Mouse (Mus musculus): ENCODE data around the gene Treml1. TPM values are rescaled to one million over a fixed set of nuclear protein-coding genes. Genes with fewer than 3 reads are reported as not detected.

Gene Treml1
- polyA plus RNA-seq, 1 experiment from 2014 or later, result 1.0 TPM

DNA sequence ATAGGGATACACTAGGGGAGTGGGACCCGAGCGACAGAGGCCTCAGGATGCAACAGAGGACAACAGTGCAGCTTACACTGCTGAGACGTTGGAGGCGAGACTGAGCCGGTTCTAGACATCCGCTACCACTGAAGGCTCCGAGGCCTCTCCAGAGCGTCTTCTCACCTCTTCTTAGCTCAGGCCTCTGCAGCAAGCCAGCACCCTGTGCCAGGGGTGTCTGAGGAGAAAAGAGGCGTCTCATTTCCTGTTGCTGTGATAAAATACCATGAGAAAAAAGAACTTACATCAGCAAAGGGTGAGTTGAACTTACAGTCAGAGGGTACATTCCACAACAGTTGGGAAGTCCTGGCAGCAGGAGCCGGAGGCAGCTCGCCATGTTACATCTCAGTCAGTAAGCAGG is 34.1 kb upstream of the Treml1 start:
- ATAC-seq (ENCODE audit: insufficient number of reproducible peaks, insufficient read depth, low FRiP score, low read depth), result no peak
- Histone ChIP-seq H3K9me3 (ENCODE audit: control insufficient read depth, low read length) (no peaks in the 10 kb centered on the region), H3K27me3 (ENCODE audit: control insufficient read depth, insufficient read depth, low read length) (no peaks in the 10 kb centered on the region), H3K27ac (replicated peaks in 1 of 2; ENCODE audit: control insufficient read depth in 1 of 2, insufficient read depth in 1 of 2, low read depth in 2 of 2, low read length in 2 of 2) (no peak overlapping the region), H3K9ac (ENCODE audit: low read length) (no peak overlapping the region), H3K4me2 (ENCODE audit: low read length) (no peak overlapping the region), H3K36me3 (ENCODE audit: control insufficient read depth, insufficient read depth, low read length) (no peaks in the 10 kb centered on the region), H3K4me1 (ENCODE audit: control insufficient read depth in 2 of 2, insufficient read depth in 2 of 2, low read length in 2 of 2) (no peaks in the 10 kb centered on the region), H3K4me3 (ENCODE audit: control insufficient read depth in 1 of 2, insufficient read depth in 1 of 2, low read depth in 1 of 2, low read length in 2 of 2) (no peak overlapping the region)
- 78% methylated on average over 11 of the region's 11 CpGs for WGBS

DNA sequence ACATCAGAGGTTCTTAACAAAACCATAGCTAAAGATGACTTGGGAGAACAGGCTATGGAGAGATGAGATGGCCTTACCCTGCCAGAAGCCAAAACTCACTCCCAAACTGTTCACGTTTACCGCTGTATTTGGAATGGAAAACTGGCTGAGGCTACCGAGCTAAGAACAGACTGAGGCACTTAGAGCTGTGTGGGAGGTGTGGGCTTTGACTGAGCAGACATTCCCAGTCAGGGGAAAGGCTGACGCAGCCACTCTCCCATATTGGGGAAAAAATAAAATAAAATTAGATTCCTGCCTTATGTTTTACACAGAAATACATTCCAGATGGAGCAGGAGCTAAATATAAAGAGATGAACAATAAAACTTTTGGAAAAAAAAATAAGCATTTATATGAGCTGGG is 33.1 kb upstream of the Treml1 start:
- no peak overlapping the region for H3K9ac ChIP-seq (ENCODE audit: low read length)
- H3K4me3 ChIP-seq (ENCODE audit: control insufficient read depth in 1 of 2, insufficient read depth in 1 of 2, low read depth in 1 of 2, low read length in 2 of 2), result no peak overlapping the region
- no peaks in the 10 kb centered on the region for H3K4me1 ChIP-seq (ENCODE audit: control insufficient read depth in 2 of 2, insufficient read depth in 2 of 2, low read length in 2 of 2)
- H3K27me3 ChIP-seq (ENCODE audit: control insufficient read depth, insufficient read depth, low read length), result no peaks in the 10 kb centered on the region
- ATAC-seq (ENCODE audit: insufficient number of reproducible peaks, insufficient read depth, low FRiP score, low read depth), result no peak
- no peak overlapping the region for H3K27ac ChIP-seq (replicated peaks in 1 of 2; ENCODE audit: control insufficient read depth in 1 of 2, insufficient read depth in 1 of 2, low read depth in 2 of 2, low read length in 2 of 2)
- H3K36me3 ChIP-seq (ENCODE audit: control insufficient read depth, insufficient read depth, low read length), result no peaks in the 10 kb centered on the region
- no peak overlapping the region for H3K4me2 ChIP-seq (ENCODE audit: low read length)
- WGBS, result 60% methylated on average over 4 of the region's 4 CpGs
- no peaks in the 10 kb centered on the region for H3K9me3 ChIP-seq (ENCODE audit: control insufficient read depth, low read length)

DNA sequence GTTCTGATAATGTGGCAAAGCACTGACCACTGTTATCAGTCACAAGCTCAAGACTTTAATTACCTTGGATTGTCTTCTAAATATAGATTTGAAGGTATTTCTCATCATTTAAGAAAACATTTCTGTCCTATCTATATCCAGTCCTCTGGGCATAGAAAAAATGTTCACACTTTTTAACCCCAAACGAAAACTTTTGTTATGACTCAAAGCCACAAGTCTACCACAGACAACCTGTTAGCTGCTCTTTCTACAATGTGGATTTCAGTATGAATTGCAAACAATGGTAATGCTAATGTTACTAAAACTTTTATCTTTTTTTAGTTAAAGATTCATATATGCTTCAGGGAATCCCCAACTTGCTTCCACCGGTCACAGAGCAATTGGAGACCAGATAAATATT is 27.2 kb upstream of the Treml1 start:
- H3K9ac ChIP-seq (ENCODE audit: low read length), result no peak overlapping the region
- no peaks in the 10 kb centered on the region for H3K27me3 ChIP-seq (ENCODE audit: control insufficient read depth, insufficient read depth, low read length)
- H3K4me3 ChIP-seq (ENCODE audit: control insufficient read depth in 1 of 2, insufficient read depth in 1 of 2, low read depth in 1 of 2, low read length in 2 of 2), result no peak overlapping the region
- ATAC-seq (ENCODE audit: insufficient number of reproducible peaks, insufficient read depth, low FRiP score, low read depth), result no peak
- H3K27ac ChIP-seq (replicated peaks in 1 of 2; ENCODE audit: control insufficient read depth in 1 of 2, insufficient read depth in 1 of 2, low read depth in 2 of 2, low read length in 2 of 2), result no peak overlapping the region
- 69% methylated on average over 2 of the region's 2 CpGs for WGBS
- no peaks in the 10 kb centered on the region for H3K36me3 ChIP-seq (ENCODE audit: control insufficient read depth, insufficient read depth, low read length)
- no peak overlapping the region for H3K4me2 ChIP-seq (ENCODE audit: low read length)
- no peaks in the 10 kb centered on the region for H3K4me1 ChIP-seq (ENCODE audit: control insufficient read depth in 2 of 2, insufficient read depth in 2 of 2, low read length in 2 of 2)
- no peaks in the 10 kb centered on the region for H3K9me3 ChIP-seq (ENCODE audit: control insufficient read depth, low read length)

DNA sequence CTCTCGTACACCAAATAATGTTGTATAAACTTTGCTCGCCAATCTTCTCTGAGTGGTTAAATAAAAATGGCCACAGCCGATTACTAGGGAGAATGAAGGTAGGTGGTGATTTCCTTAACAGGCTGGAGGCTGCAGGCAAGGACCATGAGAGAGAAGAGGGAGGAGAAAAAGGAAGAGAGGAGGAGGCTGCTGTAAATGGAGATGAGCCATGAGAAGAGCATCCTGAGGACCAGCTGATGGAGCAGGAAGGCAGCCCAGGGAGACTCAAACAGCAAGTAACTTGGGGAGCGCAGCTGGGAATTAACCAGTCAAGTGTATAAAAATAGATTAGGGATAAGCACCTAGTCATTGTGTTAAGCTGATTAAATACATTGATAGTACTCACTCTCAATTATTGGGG is 25.5 kb upstream of the Treml1 start:
- Histone ChIP-seq H3K4me3 (ENCODE audit: control insufficient read depth in 1 of 2, insufficient read depth in 1 of 2, low read depth in 1 of 2, low read length in 2 of 2) (no peak overlapping the region), H3K4me2 (ENCODE audit: low read length) (no peak overlapping the region), H3K27ac (replicated peaks in 1 of 2; ENCODE audit: control insufficient read depth in 1 of 2, insufficient read depth in 1 of 2, low read depth in 2 of 2, low read length in 2 of 2) (no peak overlapping the region), H3K9ac (ENCODE audit: low read length) (no peak overlapping the region), H3K36me3 (ENCODE audit: control insufficient read depth, insufficient read depth, low read length) (no peaks in the 10 kb centered on the region), H3K9me3 (ENCODE audit: control insufficient read depth, low read length) (no peaks in the 10 kb centered on the region), H3K4me1 (ENCODE audit: control insufficient read depth in 2 of 2, insufficient read depth in 2 of 2, low read length in 2 of 2) (no peaks in the 10 kb centered on the region), H3K27me3 (ENCODE audit: control insufficient read depth, insufficient read depth, low read length) (no peaks in the 10 kb centered on the region)
- no peak for ATAC-seq (ENCODE audit: insufficient number of reproducible peaks, insufficient read depth, low FRiP score, low read depth)
- 87% methylated on average over 4 of the region's 4 CpGs for WGBS

DNA sequence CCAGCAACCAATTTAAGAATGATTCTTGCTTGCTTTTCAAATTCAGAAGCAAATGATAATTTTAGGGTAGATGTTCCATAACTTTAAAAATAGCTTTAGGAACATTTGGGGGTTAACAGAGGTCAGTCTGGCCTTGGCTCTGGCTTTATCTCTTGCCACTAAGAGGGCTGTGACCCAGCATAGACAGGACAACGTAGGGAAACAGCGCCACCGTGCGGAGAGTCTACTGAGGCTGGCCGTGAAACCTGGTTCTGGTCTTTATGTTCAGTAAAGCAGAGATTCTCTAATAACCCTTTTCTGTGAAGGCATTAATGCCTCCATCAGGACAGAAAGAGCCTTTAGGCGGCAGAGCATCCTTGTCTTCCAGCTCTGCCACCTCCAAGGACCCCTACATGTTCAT is 22.9 kb upstream of the Treml1 start:
- ATAC-seq (ENCODE audit: insufficient number of reproducible peaks, insufficient read depth, low FRiP score, low read depth), result no peak
- H3K4me1 ChIP-seq (ENCODE audit: control insufficient read depth in 2 of 2, insufficient read depth in 2 of 2, low read length in 2 of 2), result peaks cover 0 to 2% of the 10 kb centered on the region in 2 experiments; a peak in 1 of 4 replicates

DNA sequence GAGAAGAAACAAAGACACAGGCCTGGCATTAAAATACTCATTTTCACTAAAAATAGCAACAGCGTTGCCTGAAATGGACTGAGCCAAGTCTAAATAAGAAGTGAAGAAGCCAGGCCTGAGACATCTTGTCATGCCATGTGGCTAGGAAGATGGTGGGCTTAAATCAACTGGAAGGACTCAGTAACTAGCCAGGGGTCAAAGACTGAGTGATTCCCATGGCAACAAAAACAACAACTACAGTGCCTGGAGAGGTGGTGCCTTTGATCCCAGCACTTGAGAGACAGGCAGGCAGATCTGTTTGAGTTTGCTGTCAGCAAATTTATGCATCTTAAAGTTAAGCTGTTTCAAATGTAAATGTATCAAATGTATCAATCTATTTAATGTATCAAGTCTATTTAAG is 19.4 kb upstream of the Treml1 start:
- no peak for ATAC-seq (ENCODE audit: insufficient number of reproducible peaks, insufficient read depth, low FRiP score, low read depth)
- Histone ChIP-seq H3K4me1 (ENCODE audit: control insufficient read depth in 2 of 2, insufficient read depth in 2 of 2, low read length in 2 of 2) (peaks cover 0 to 2% of the 10 kb centered on the region in 2 experiments; a peak in 1 of 4 replicates), H3K4me2 (ENCODE audit: low read length) (no peak overlapping the region), H3K9me3 (ENCODE audit: control insufficient read depth, low read length) (no peaks in the 10 kb centered on the region), H3K9ac (ENCODE audit: low read length) (no peak overlapping the region), H3K27me3 (ENCODE audit: control insufficient read depth, insufficient read depth, low read length) (no peaks in the 10 kb centered on the region), H3K36me3 (ENCODE audit: control insufficient read depth, insufficient read depth, low read length) (no peaks in the 10 kb centered on the region), H3K4me3 (ENCODE audit: control insufficient read depth in 1 of 2, insufficient read depth in 1 of 2, low read depth in 1 of 2, low read length in 2 of 2) (no peak overlapping the region), H3K27ac (replicated peaks in 1 of 2; ENCODE audit: control insufficient read depth in 1 of 2, insufficient read depth in 1 of 2, low read depth in 2 of 2, low read length in 2 of 2) (no peak overlapping the region)
- WGBS, result 68% methylated on average over 1 of the region's 1 CpGs

More for the DNA sequence above, 22.9 kb upstream of the Treml1 start:
- H3K36me3 ChIP-seq (ENCODE audit: control insufficient read depth, insufficient read depth, low read length), result no peaks in the 10 kb centered on the region
- no peak overlapping the region for H3K4me3 ChIP-seq (ENCODE audit: control insufficient read depth in 1 of 2, insufficient read depth in 1 of 2, low read depth in 1 of 2, low read length in 2 of 2)
- no peak overlapping the region for H3K27ac ChIP-seq (replicated peaks in 1 of 2; ENCODE audit: control insufficient read depth in 1 of 2, insufficient read depth in 1 of 2, low read depth in 2 of 2, low read length in 2 of 2)
- no peaks in the 10 kb centered on the region for H3K9me3 ChIP-seq (ENCODE audit: control insufficient read depth, low read length)
- no peak overlapping the region for H3K9ac ChIP-seq (ENCODE audit: low read length)
- no peaks in the 10 kb centered on the region for H3K27me3 ChIP-seq (ENCODE audit: control insufficient read depth, insufficient read depth, low read length)
- WGBS, result 3% methylated on average over 6 of the region's 6 CpGs
- no peak overlapping the region for H3K4me2 ChIP-seq (ENCODE audit: low read length)

DNA sequence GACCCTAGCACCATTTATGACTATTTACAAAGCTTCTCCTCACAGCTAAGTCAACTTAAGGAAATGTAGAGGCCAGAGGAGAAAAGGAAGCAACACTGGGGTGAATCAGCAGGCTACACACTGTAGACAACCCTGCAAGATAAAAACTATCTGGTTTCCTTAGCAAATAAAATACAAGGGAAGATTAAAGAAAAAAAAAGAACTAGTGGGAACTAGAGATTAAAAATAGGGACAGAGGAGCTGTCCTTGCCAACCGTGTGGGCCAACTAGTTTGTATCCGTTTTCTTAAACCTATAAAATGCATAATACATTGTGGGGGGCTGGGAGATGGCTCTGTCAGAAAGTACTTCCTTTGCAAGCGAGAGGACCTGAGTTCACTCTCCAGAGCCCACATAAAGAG is 17.8 kb upstream of the Treml1 start:
- no peak overlapping the region for H3K27ac ChIP-seq (replicated peaks in 1 of 2; ENCODE audit: control insufficient read depth in 1 of 2, insufficient read depth in 1 of 2, low read depth in 2 of 2, low read length in 2 of 2)
- H3K4me2 ChIP-seq (ENCODE audit: low read length), result no peak overlapping the region
- WGBS, result 53% methylated on average over 3 of the region's 3 CpGs
- no peak for ATAC-seq (ENCODE audit: insufficient number of reproducible peaks, insufficient read depth, low FRiP score, low read depth)
- H3K4me1 ChIP-seq (ENCODE audit: control insufficient read depth in 2 of 2, insufficient read depth in 2 of 2, low read length in 2 of 2), result peaks cover 0 to 2% of the 10 kb centered on the region in 2 experiments; a peak in 1 of 4 replicates
- no peak overlapping the region for H3K4me3 ChIP-seq (ENCODE audit: control insufficient read depth in 1 of 2, insufficient read depth in 1 of 2, low read depth in 1 of 2, low read length in 2 of 2)
- no peaks in the 10 kb centered on the region for H3K36me3 ChIP-seq (ENCODE audit: control insufficient read depth, insufficient read depth, low read length)
- H3K9ac ChIP-seq (ENCODE audit: low read length), result no peak overlapping the region
- no peaks in the 10 kb centered on the region for H3K9me3 ChIP-seq (ENCODE audit: control insufficient read depth, low read length)
- H3K27me3 ChIP-seq (ENCODE audit: control insufficient read depth, insufficient read depth, low read length), result no peaks in the 10 kb centered on the region

DNA sequence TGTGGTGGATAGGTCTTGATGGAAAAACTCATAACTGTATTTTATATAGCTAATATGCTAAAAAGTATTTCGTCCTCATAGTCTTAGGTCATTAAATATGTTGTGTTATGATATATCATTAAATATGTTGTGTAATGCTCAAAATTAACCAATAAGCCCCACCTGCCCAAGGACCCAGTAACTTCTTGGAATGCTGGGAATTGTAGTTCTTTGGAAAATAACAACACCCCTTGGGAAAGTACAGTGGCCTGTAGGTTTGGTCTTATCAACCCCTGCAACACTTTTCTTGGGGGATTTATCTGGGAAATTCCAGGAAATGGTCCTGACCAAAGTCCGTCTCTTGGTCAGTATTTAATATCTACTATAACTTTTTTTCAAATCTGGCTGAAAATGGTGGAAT is 16.7 kb upstream of the Treml1 start:
- no peaks in the 10 kb centered on the region for H3K9me3 ChIP-seq (ENCODE audit: control insufficient read depth, low read length)
- H3K9ac ChIP-seq (ENCODE audit: low read length), result no peak overlapping the region
- H3K36me3 ChIP-seq (ENCODE audit: control insufficient read depth, insufficient read depth, low read length), result no peaks in the 10 kb centered on the region
- H3K4me3 ChIP-seq (ENCODE audit: control insufficient read depth in 1 of 2, insufficient read depth in 1 of 2, low read depth in 1 of 2, low read length in 2 of 2), result no peak overlapping the region
- WGBS, result 76% methylated on average over 2 of the region's 2 CpGs
- no peak overlapping the region for H3K27ac ChIP-seq (replicated peaks in 1 of 2; ENCODE audit: control insufficient read depth in 1 of 2, insufficient read depth in 1 of 2, low read depth in 2 of 2, low read length in 2 of 2)
- no peaks in the 10 kb centered on the region for H3K27me3 ChIP-seq (ENCODE audit: control insufficient read depth, insufficient read depth, low read length)
- peaks cover 0 to 2% of the 10 kb centered on the region in 2 experiments; a peak in 1 of 4 replicates for H3K4me1 ChIP-seq (ENCODE audit: control insufficient read depth in 2 of 2, insufficient read depth in 2 of 2, low read length in 2 of 2)
- no peak overlapping the region for H3K4me2 ChIP-seq (ENCODE audit: low read length)
- ATAC-seq (ENCODE audit: insufficient number of reproducible peaks, insufficient read depth, low FRiP score, low read depth), result no peak
